In genomic region chr2:181218881-181219485, GRCm38 (mm10) we compare ENCODE assay signal across 11 mouse cellular contexts. TPM values are rescaled to one million over a fixed set of nuclear protein-coding genes. Genes with fewer than 3 reads are reported as not detected.
A peak's percentile ranks its signal among the peaks of the same experiment; 100 is the strongest.
DNase-seq lines count a peak whose midpoint lies in the region; ATAC-seq and TF ChIP-seq lines count a peak whose summit lies in the region.
"Had no signal": no experiment of that assay in that cellular context is flagged by ENCODE, and none has a peak within 500 bp of the region (broad histone marks: within the 10 kb centered on the region; RNA-seq: fewer than 3 reads in every experiment).

No protein-coding gene starts in this region.

- ATAC-seq in hindbrain, embryonic 13.5 days (ENCODE audit: low FRiP score), result no peak
- ATAC-seq in hindbrain, postnatal 0 days, result no peak
- no peak for ATAC-seq in neural tube, embryonic 13.5 days (ENCODE audit: low read depth)

- DNase-seq in hindbrain, embryonic 10.5 days (ENCODE audit: low spot score), result no peak
- DNase-seq in testis, postnatal 10 days (ENCODE audit: low spot score), result no peak
- no peak for DNase-seq in hindbrain, postnatal 0 days (ENCODE audit: low spot score)
- DNase-seq in ovary, adult 18-20 months (ENCODE audit: low spot score), result no peak
- DNase-seq in cerebellum, adult 9-11 months, result no peak

- H3K27ac ChIP-seq in hindbrain, embryonic 13.5 days, result peak overlapping the region; percentile 18; the same call in 1 of the 2 replicates
- no peak overlapping the region; the same call in 1 of the 2 replicates for H3K27ac ChIP-seq in hindbrain, embryonic 10.5 days
- peak overlapping the region; percentile 96 for H3K27ac ChIP-seq in testis, adult 2 months (ENCODE audit: control insufficient read depth, insufficient read depth, low read depth, low read length)
- 0 out of 2 replicates have a peak overlapping the region, but pooled peaks have one; percentile 22 for H3K27ac ChIP-seq in hindbrain, postnatal 0 days
- H3K27ac ChIP-seq in neural tube, embryonic 13.5 days (replicated peaks), result peak overlapping the region; percentile 34; the same call in 1 of the 2 replicates

- WGBS in hindbrain, embryonic 13.5 days, result 71% methylated on average over 5 of the region's 5 CpGs
- WGBS in hindbrain, embryonic 10.5 days, result 66% methylated on average over 5 of the region's 5 CpGs
- WGBS in hindbrain, postnatal 0 days, result 71% methylated on average over 5 of the region's 5 CpGs
- WGBS in neural tube, embryonic 13.5 days, result 56% methylated on average over 5 of the region's 5 CpGs

- peak overlapping the region; percentile 58 for H3K4me2 ChIP-seq in hindbrain, embryonic 13.5 days
- H3K4me2 ChIP-seq in hindbrain, postnatal 0 days (ENCODE audit: low read depth, low read length), result peak overlapping the region; percentile 59; the same call in 1 of the 2 replicates
- no peak overlapping the region for H3K4me2 ChIP-seq in neural tube, embryonic 13.5 days

- peaks cover 15% of the 10 kb centered on the region for H3K4me1 ChIP-seq in hindbrain, embryonic 13.5 days (replicated peaks)
- H3K4me1 ChIP-seq in hindbrain, embryonic 10.5 days (replicated peaks), result peaks cover 29% of the 10 kb centered on the region
- peaks cover 5% of the 10 kb centered on the region for H3K4me1 ChIP-seq in testis, adult 2 months (ENCODE audit: control insufficient read depth, insufficient read depth, low read length)
- peaks cover 12% of the 10 kb centered on the region for H3K4me1 ChIP-seq in hindbrain, postnatal 0 days (ENCODE audit: insufficient read depth, low read length)
- H3K4me1 ChIP-seq in neural tube, embryonic 13.5 days (replicated peaks), result peaks cover 22% of the 10 kb centered on the region

- H3K27me3 ChIP-seq in hindbrain, embryonic 13.5 days, result peaks cover 28% of the 10 kb centered on the region
- H3K27me3 ChIP-seq in hindbrain, embryonic 10.5 days (ENCODE audit: insufficient read depth, poor library complexity, severe bottlenecking), result peaks cover 45% of the 10 kb centered on the region
- H3K27me3 ChIP-seq in testis, adult 2 months (ENCODE audit: control insufficient read depth, insufficient read depth, low read length), result no peaks in the 10 kb centered on the region
- 0 out of 2 replicates have a peak, but pooled peaks cover 2% of the 10 kb centered on the region for H3K27me3 ChIP-seq in hindbrain, postnatal 0 days (ENCODE audit: insufficient read depth, low read length)
- H3K27me3 ChIP-seq in neural tube, embryonic 13.5 days, result peaks cover 21% of the 10 kb centered on the region

- no peak for TF ChIP-seq CTCF in testis, adult 2 months (IDR thresholded peaks at IDR 0.05; ENCODE audit: control insufficient read depth, insufficient read depth, insufficient replicate concordance, low read depth, low read length)
- TF ChIP-seq CTCF in hindbrain, postnatal 0 days (IDR thresholded peaks at IDR 0.05; ENCODE audit: low read depth), result no peak

- H3K9ac ChIP-seq in hindbrain, embryonic 13.5 days, result no peak overlapping the region
- H3K9ac ChIP-seq in hindbrain, postnatal 0 days (replicated peaks; ENCODE audit: low read length), result no peak overlapping the region
- no peak overlapping the region for H3K9ac ChIP-seq in neural tube, embryonic 13.5 days

- H3K36me3 ChIP-seq in hindbrain, embryonic 13.5 days, result no peaks in the 10 kb centered on the region
- H3K36me3 ChIP-seq in hindbrain, embryonic 10.5 days, result no peaks in the 10 kb centered on the region
- H3K36me3 ChIP-seq in testis, adult 2 months (ENCODE audit: control insufficient read depth, insufficient read depth, low read length), result no peaks in the 10 kb centered on the region; the same call in 1 of the 2 replicates
- no peaks in the 10 kb centered on the region for H3K36me3 ChIP-seq in hindbrain, postnatal 0 days (ENCODE audit: insufficient read depth, low read length)
- no peaks in the 10 kb centered on the region for H3K36me3 ChIP-seq in neural tube, embryonic 13.5 days
- H3K36me3 ChIP-seq: G1E had no signal

- no peaks in the 10 kb centered on the region for H3K9me3 ChIP-seq in hindbrain, embryonic 13.5 days
- H3K9me3 ChIP-seq in hindbrain, embryonic 10.5 days, result no peaks in the 10 kb centered on the region
- no peaks in the 10 kb centered on the region for H3K9me3 ChIP-seq in hindbrain, postnatal 0 days (ENCODE audit: low read length)
- H3K9me3 ChIP-seq in neural tube, embryonic 13.5 days, result no peaks in the 10 kb centered on the region
- H3K9me3 ChIP-seq: G1E had no signal

- H3K4me3 ChIP-seq in hindbrain, embryonic 13.5 days, result no peak overlapping the region
- H3K4me3 ChIP-seq in hindbrain, embryonic 10.5 days, result no peak overlapping the region
- H3K4me3 ChIP-seq in testis, adult 2 months (ENCODE audit: control insufficient read depth, low read depth, low read length), result peak overlapping the region; percentile 91
- H3K4me3 ChIP-seq in hindbrain, postnatal 0 days (ENCODE audit: low read length), result no peak overlapping the region
- no peak overlapping the region for H3K4me3 ChIP-seq in neural tube, embryonic 13.5 days

- TF ChIP-seq POLR2A in testis, adult 2 months (IDR thresholded peaks at IDR 0.05; ENCODE audit: control insufficient read depth, low read depth, low read length), result no peak

RNA-seq across cellular contexts. Expression of gene Fndc11, which starts 0.8 kb away (rescaled TPM):
- polyA plus RNA-seq in hindbrain, embryonic 13.5 days (2015; fragmentation: Nextera tagmentation; extraction: Ambion mirVana), result 0.19 TPM in 1 of 2 replicates, not detected in the other
- polyA plus RNA-seq in hindbrain, embryonic 10.5 days (2016; fragmentation: Nextera tagmentation; extraction: Ambion mirVana), result 0.26 and 0.32 TPM in 2 replicates
- 440 and 469 TPM in 2 replicates for polyA plus RNA-seq in testis, adult 2 months (2012; rRNA removed)
- 2.2 and 2.8 TPM in 2 replicates for total RNA-seq in hindbrain, postnatal 0 days (2014; rRNA removed)
- polyA plus RNA-seq in hindbrain, postnatal 0 days (2015; fragmentation: Nextera tagmentation; extraction: Ambion mirVana), result 0.25 and 0.52 TPM in 2 replicates
- not detected in 2 replicates for polyA plus RNA-seq in neural tube, embryonic 13.5 days (2015; fragmentation: Nextera tagmentation; extraction: Ambion mirVana)
- total RNA-seq: G1E; gastrocnemius, postnatal 14 days; left cerebral cortex, postnatal 14 days had no signal
- polyA plus RNA-seq: G1E had no signal

RNA-seq across cellular contexts. Expression of gene Srms, which starts 6.0 kb away (rescaled TPM):
- polyA plus RNA-seq in hindbrain, embryonic 13.5 days (2015; fragmentation: Nextera tagmentation; extraction: Ambion mirVana), result 0.19 and 0.25 TPM in 2 replicates
- 0.07 TPM in 1 of 2 replicates, not detected in the other for polyA plus RNA-seq in hindbrain, embryonic 10.5 days (2016; fragmentation: Nextera tagmentation; extraction: Ambion mirVana)
- 1.4 and 1.6 TPM in 2 replicates for polyA plus RNA-seq in testis, adult 2 months (2012; rRNA removed)
- total RNA-seq in hindbrain, postnatal 0 days (2014; rRNA removed), result 0.07 and 0.47 TPM in 2 replicates
- polyA plus RNA-seq in hindbrain, postnatal 0 days (2015; fragmentation: Nextera tagmentation; extraction: Ambion mirVana), result 0.09 and 0.18 TPM in 2 replicates
- polyA plus RNA-seq in neural tube, embryonic 13.5 days (2015; fragmentation: Nextera tagmentation; extraction: Ambion mirVana), result 0.14 and 0.22 TPM in 2 replicates
- polyA plus RNA-seq: G1E had no signal

RNA-seq across cellular contexts. Expression of gene Ptk6, which starts 16.4 kb away (rescaled TPM):
- not detected in 2 replicates for polyA plus RNA-seq in hindbrain, embryonic 13.5 days (2015; fragmentation: Nextera tagmentation; extraction: Ambion mirVana)
- polyA plus RNA-seq in hindbrain, embryonic 10.5 days (2016; fragmentation: Nextera tagmentation; extraction: Ambion mirVana), result not detected in 2 replicates
- polyA plus RNA-seq in testis, adult 2 months (2012; rRNA removed), result 0.12 and 0.20 TPM in 2 replicates
- total RNA-seq in hindbrain, postnatal 0 days (2014; rRNA removed), result not detected in 2 replicates
- polyA plus RNA-seq in hindbrain, postnatal 0 days (2015; fragmentation: Nextera tagmentation; extraction: Ambion mirVana), result not detected in 2 replicates
- polyA plus RNA-seq in neural tube, embryonic 13.5 days (2015; fragmentation: Nextera tagmentation; extraction: Ambion mirVana), result not detected in 2 replicates
- total RNA-seq: gastrocnemius, postnatal 14 days had no signal
- polyA plus RNA-seq: G1E had no signal

RNA-seq across cellular contexts. Expression of gene Helz2, which starts 22.8 kb away (rescaled TPM):
- 0.38 and 0.48 TPM in 2 replicates for polyA plus RNA-seq in hindbrain, embryonic 13.5 days (2015; fragmentation: Nextera tagmentation; extraction: Ambion mirVana)
- 0.52 and 1.00 TPM in 2 replicates for polyA plus RNA-seq in hindbrain, embryonic 10.5 days (2016; fragmentation: Nextera tagmentation; extraction: Ambion mirVana)
- 1.4 and 1.7 TPM in 2 replicates for polyA plus RNA-seq in testis, adult 2 months (2012; rRNA removed)
- total RNA-seq in hindbrain, postnatal 0 days (2014; rRNA removed), result 2.8 and 5.7 TPM in 2 replicates
- polyA plus RNA-seq in hindbrain, postnatal 0 days (2015; fragmentation: Nextera tagmentation; extraction: Ambion mirVana), result 0.19 and 0.24 TPM in 2 replicates
- polyA plus RNA-seq in neural tube, embryonic 13.5 days (2015; fragmentation: Nextera tagmentation; extraction: Ambion mirVana), result 0.22 and 0.32 TPM in 2 replicates

RNA-seq across cellular contexts. Expression of gene Ppdpf, which starts 31.9 kb away (rescaled TPM):
- polyA plus RNA-seq in hindbrain, embryonic 13.5 days (2015; fragmentation: Nextera tagmentation; extraction: Ambion mirVana), result 444 TPM in 2 replicates
- polyA plus RNA-seq in hindbrain, embryonic 10.5 days (2016; fragmentation: Nextera tagmentation; extraction: Ambion mirVana), result 324 and 415 TPM in 2 replicates
- polyA plus RNA-seq in testis, adult 2 months (2012; rRNA removed), result 8.2 and 9.5 TPM in 2 replicates
- 300 and 340 TPM in 2 replicates for total RNA-seq in hindbrain, postnatal 0 days (2014; rRNA removed)
- 329 and 347 TPM in 2 replicates for polyA plus RNA-seq in hindbrain, postnatal 0 days (2015; fragmentation: Nextera tagmentation; extraction: Ambion mirVana)
- 331 and 431 TPM in 2 replicates for polyA plus RNA-seq in neural tube, embryonic 13.5 days (2015; fragmentation: Nextera tagmentation; extraction: Ambion mirVana)

Comparison
In these comparisons a context has a peak if more than half of its experiments do, and no peak if none do; other contexts are left out.
1. RNA of gene Fndc11, which starts 0.8 kb away (polyA plus RNA-seq): 440 to 469 TPM in testis, adult 2 months; 0.26 to 0.32 TPM in hindbrain, embryonic 10.5 days, 0.25 to 0.52 TPM in hindbrain, postnatal 0 days, 0.19 TPM in hindbrain, embryonic 13.5 days and not detected in neural tube, embryonic 13.5 days; every median in the first group is over 100 times any median in the second.